Mouse (Mus musculus) inflammation-experienced regulatory T-cells, adult 6 months (primary cell): ENCODE data around the gene Gm21861. TPM values are rescaled to one million over a fixed set of nuclear protein-coding genes. Genes with fewer than 3 reads are reported as not detected.
"Not testable (repeated sequence)": the region's sequence is repeated elsewhere in the genome, so short reads cannot be mapped to it uniquely, and the experiment has no call there.

Experiments used
- ATAC-seq: one replicate; pipeline ENCODE4 v1.8.0; 2017
- polyA plus RNA-seq, 3 experiments: library from polyadenylated mRNA; unstranded; fragments of 100-300 nt; shearing (Covaris generic); gene quantifications; one replicate each; pipeline ENCODE4 v1.2.1; 2017

Gm21861 gene
- polyA plus RNA-seq: not detected

- not testable (repeated sequence) for ATAC-seq
These were observed at the start of gene Gm21861 for GRCm38 (mm10) chrY:58814497-58814896. Gm21861 (minus strand) TSS chrY:58814597.
